Mouse (Mus musculus) urinary bladder, postnatal 10 days (tissue): Measurements from ENCODE around the gene Wwp2.
A peak's percentile ranks its signal among the peaks of the same experiment; 100 is the strongest.

Experiments used
- DNase-seq: peaks from one replicate; pipeline ENCODE4 v3.0.0; 2022; ENCODE audit warnings: low spot score

Gene Wwp2

DNA sequence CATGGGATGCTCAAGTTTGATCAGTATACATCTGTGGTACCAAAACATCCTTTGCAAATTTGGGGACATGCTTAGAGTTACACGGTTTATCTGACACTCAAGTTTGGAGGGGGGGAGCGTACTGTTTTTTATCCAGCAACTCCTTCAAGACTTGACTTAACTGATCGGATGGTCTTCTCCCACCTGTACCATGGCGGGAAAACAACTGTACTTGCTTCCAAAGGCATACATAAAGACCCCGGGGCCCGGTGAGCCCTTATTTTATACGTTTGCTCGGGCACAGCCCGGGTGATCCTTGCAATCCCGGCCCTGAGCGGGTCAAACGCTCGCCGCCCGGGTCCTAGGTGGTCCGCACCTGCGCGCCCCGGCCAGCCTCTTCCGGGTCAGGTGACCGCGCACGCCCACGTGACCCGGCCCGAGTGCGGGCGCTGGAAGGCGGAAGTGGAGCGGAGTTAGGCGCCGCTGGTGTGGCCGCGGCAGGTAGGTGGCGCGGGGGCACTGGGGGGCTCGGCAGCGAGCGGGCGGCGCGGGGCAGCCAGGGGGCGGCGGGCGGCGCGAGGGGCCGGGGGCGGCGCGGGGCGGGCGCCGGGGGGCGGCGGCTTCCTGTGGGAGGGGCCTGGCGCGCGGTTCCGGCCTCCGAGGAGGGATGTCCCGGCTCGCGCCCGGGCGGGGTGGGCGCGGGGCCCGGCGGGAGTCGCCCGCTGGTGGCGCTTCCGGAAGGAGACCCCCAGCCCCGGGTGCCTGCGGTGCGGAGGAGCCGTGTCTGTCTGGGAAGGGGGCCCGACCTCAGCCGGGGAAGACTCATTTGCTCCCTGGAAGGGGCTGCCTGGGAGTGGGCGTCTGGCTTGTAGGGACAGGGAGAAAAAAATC, at the start of gene Wwp2:
Gene Wwp2 (plus strand): TSS at position 404 of the 870 bp plus-strand sequence.
- DNase-seq: peak; percentile 34

DNA sequence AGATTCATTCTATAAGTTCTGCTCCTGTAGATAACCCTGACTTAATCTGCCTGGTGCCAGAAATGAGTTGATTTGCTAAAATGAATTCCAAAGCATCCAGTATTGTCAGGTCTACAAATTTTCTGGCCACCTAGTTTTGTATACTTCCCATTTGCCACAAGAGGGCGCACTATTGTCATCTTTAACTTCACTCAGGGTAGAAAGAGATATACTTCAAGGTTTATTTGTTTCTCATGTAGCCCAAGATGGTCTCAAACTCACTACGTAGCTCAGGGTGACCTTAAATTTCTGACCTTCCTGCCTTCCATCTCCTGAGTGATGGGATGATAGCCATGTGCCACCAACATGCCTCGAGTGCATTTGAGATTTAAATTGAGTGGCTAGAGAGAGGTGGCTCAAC, 49.5 kb upstream of the Wwp2 start:
- DNase-seq: no peak

GRCm38 (mm10) chr8:107387861-107388260, 48.3 kb upstream of the Wwp2 start:
- no peak for DNase-seq

- no peak for DNase-seq
Measured at GRCm38 (mm10) chr8:107389557-107389956, 46.6 kb upstream of the Wwp2 start.

GRCm38 (mm10) chr8:107390476-107391135, 45.6 kb upstream of the Wwp2 start:
- no peak for DNase-seq

GRCm38 (mm10) chr8:107391136-107391516, 45.0 kb upstream of the Wwp2 start:
- DNase-seq: no peak

GRCm38 (mm10) chr8:107395397-107395796, 40.8 kb upstream of the Wwp2 start:
- no peak for DNase-seq

- no peak for DNase-seq
Measured at GRCm38 (mm10) chr8:107396106-107396670, 40.0 kb upstream of the Wwp2 start.

DNA sequence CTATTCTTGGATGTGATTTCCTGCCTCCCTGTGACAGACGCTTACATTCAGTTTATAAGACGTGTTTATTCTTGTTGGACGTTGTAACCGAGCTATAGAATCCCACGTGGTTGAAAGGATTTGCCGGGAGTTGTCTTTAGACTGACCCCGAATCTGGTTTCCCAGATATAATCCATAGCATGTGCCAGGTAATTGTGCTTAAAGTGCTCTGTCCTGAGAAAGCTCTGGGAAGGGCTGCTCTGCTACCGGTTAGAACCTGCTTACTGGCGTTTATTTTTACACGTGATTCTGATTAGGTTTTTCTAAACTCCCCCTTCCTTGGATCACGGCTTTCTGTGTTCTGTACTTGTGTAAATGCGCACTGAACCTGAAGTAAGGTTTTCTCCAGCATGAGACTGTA, 38.5 kb upstream of the Wwp2 start:
- DNase-seq: no peak

- no peak for DNase-seq
Measured at GRCm38 (mm10) chr8:107399495-107399894, 36.7 kb upstream of the Wwp2 start.

GRCm38 (mm10) chr8:107401866-107402265, 34.3 kb upstream of the Wwp2 start:
- DNase-seq: no peak

DNA sequence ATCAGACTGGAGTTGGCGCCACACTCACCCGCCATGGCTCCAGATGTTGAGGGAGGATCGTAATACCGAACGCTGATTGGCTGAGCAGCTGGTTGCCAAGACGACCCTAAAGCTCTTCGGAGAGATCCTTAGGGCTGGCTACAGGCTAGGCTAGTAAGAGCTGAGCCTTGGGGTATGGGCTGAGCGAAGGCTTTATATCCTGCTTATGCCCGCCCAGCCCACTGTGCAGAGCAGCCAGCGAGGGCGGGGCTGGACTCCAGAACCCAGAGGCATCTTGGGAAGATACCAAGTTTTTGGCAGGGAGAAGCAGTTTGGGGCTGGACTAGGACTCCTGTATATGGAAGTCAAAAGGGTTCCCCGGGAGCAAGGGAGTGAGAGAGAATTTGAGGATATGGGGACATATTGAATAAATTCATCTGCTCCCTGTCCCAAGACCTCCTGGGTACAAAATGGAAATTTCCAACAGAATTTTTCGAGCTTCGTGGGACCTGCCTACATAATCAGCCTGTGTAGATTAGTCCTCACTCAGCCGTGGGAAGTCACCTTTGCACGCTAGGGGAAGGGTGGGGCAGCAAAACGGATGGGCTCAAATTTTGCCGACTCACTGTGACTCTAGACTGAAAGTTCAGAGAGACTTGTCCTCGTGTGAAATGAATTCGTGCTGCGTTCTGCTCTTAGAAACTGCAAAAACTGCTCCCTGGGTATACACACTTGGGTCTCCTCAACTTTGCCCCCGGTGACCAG, 33.0 kb upstream of the Wwp2 start, which contains the start of gene Nqo1:
Gene Nqo1 (minus strand): TSS at position 169 of the 744 bp plus-strand sequence.
- peak; percentile 18 for DNase-seq

DNA sequence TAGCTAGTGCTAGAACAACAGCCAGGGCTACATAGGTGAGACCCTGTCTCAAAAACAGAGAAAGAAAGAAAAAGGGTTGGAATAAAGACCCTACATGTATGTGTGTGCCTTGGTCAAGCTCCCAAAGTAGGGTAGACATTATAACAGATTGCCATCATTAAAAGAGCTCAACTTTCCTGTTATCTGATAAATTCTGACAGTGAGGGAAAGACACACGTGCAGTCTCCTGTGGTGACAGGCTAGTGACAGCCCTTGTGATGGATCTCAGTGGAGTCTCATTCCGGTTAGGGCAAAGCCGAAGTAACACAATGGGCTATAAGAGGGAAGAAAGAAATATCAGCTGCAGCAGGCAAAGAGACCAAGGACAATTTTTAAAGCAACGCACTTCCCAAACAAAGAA, 32.1 kb upstream of the Wwp2 start:
- DNase-seq: no peak

DNA sequence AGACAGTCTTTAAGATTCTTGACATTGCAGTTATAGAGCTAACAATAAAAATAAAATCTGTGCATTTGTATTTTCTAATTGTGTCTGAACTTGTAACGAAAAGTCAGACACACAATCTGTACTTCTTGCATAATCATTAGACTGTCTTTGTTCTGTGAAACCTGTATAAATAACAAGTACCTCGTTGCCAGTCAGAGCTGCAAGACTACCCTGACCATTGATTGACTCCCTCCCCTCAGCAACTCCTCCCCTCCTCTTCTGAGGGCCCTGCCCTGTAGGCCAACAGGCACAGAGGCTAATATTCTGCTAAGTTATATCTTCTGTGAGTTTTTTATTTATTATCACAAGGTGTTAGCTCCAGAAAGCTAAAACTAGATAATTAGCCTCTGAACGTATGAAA, 30.2 kb upstream of the Wwp2 start:
- no peak for DNase-seq

DNA sequence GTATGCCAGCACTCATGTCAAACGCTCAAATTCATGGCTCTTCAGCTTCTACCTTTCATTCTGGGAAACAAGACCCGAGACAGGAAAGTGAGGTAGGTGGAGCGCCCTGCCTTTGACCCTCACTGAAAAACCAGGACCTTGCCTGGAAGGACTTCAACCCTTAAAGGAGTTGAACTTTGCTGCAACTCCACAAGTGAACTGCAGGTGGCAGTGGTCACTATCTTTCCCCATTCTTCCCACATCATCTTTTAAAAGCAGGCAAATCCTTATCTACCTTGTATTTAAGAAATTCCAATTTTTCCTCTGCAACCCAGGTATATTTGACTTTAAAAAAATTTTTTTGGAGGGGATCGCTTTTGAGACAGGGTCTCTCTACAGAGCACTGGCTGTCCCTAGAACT, 24.8 kb upstream of the Wwp2 start:
- no peak for DNase-seq

- no peak for DNase-seq
Measured at GRCm38 (mm10) chr8:107412552-107412951, 23.6 kb upstream of the Wwp2 start.

GRCm38 (mm10) chr8:107413881-107414280, 22.3 kb upstream of the Wwp2 start:
- DNase-seq: no peak

DNA sequence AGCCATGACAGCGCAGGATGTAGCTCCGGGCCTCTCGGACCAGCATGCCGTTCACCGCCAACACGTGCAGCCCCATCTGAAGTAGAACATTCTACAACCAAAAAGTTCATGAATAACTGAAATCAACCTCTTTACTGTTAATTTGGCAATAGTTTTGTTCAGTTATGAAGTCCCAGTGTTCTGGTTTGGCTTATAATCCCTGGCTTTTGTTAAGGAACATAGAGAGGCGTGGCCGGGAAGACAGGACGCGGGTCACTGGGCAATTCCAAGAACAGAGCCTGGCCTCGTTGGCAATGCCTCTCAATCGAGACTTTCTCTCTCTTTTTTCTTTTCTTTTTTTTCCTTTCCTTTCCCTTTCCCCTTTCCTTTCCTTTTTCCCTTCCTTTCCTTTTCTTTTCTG, 19.2 kb upstream of the Wwp2 start:
- no peak for DNase-seq

- no peak for DNase-seq
Measured at GRCm38 (mm10) chr8:107424176-107424575, 12.0 kb upstream of the Wwp2 start.

DNA sequence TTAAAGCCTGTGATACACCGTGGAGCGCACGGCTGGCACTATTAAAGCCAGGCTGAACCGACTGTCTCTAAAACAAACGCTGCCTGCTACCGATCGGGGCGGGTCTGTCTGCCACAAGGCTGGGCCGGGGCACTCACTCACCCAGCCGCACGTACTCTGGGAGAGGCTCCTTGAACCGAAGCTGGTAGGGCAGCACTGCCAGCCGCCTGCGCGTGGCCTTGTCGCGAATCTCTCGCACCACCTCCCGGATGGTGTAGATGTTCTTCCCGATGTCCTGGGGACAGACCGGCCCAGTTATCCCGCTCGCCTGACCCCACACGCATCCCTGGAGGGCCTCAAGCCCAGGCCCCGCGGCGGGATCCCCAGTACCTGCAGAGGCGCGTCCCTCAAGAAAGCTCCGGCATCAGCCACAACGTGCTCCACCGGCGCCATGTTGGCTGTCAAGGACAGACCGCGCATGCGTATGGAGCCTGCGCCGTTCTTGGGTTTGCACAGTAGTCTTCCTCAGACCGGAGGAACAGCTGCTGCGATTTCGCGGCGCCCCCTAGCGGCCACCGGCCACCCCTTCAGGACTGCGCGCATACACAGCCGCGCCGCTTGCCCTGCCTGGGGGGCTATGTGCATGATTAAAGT, 11.5 kb upstream of the Wwp2 start, which contains the start of gene Nob1:
Gene Nob1 (minus strand): TSS at position 455 of the 633 bp plus-strand sequence.
- DNase-seq: peak; percentile 91

DNA sequence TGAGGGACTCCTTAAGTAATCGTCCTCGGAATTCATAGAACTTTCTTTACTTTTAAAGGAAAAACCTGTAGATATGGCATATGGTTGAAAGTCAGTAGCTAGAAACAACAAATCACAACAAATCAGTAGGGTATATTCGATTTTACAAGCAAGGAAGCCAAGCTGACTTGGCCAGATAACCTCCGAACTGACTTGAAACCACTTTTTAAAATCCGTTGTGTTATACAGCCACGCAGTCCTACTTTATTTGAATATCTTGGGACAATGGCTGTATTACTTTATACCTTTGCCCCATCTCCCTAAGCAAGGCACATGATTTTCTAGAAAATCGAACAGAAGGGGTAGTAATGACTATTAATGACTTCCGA, 11.0 kb upstream of the Wwp2 start:
- DNase-seq: no peak

DNA sequence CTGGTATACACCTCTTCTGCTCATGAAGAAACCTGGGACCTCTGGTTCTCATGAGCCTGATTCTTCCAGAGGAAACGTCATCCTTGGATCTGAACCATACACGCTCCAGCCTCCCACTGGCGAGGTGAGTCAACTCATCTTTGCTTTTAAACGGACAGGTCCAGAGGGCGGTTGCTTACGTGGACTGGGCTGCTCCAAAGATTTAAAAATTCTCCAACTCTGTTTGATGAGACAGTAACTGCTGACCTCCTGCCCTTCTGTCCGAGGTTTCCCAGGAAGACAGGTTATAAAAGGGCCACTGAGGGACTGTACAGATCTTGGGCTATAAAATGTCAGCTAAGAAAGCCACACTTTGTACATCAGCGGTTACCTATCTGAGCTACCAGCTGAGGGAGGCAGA, 5.3 kb upstream of the Wwp2 start:
- DNase-seq: no peak
